Mouse (Mus musculus) forebrain, embryonic 12.5 days (tissue): Measurements from ENCODE around the gene Hexim2. TPM values are rescaled to one million over a fixed set of nuclear protein-coding genes. Genes with fewer than 3 reads are reported as not detected.
A peak's percentile ranks its signal among the peaks of the same experiment; 100 is the strongest.

ENCODE experiments used
- ATAC-seq: fragments of 200-750 bp; cut with Nextera tagmentation; 2 replicates; pipeline ENCODE4 v1.8.0; 2017; ENCODE audit warnings: moderate TSS enrichment; ENCODE audit not compliant: low FRiP score
- H3K27ac ChIP-seq: fragments of 300-500 bp; sonication (generic); 2 replicates; pipeline ENCODE4 v1.5.1; 2016; ENCODE audit warnings: mild to moderate bottlenecking
- H3K27me3 ChIP-seq: fragments of 300-500 bp; sonication (generic); 2 replicates; pipeline ENCODE4 v1.6.1; 2016; ENCODE audit warnings: mild to moderate bottlenecking
- H3K36me3 ChIP-seq: fragments of 300-500 bp; sonication (generic); replicated peaks from 2 replicates; pipeline ENCODE4 v1.6.1; 2016; ENCODE audit warnings: mild to moderate bottlenecking
- H3K4me1 ChIP-seq: fragments of 300-500 bp; sonication (generic); 2 replicates; pipeline ENCODE4 v1.6.1; 2016
- H3K4me2 ChIP-seq: fragments of 300-500 bp; sonication (generic); 2 replicates; pipeline ENCODE4 v1.6.1; 2016; ENCODE audit warnings: mild to moderate bottlenecking, moderate library complexity
- H3K4me3 ChIP-seq: fragments of 300-500 bp; sonication (generic); replicated peaks from 2 replicates; pipeline ENCODE4 v1.5.1; 2016; ENCODE audit warnings: mild to moderate bottlenecking
- H3K9ac ChIP-seq: fragments of 300-500 bp; sonication (generic); 2 replicates; pipeline ENCODE4 v1.6.1; 2016; ENCODE audit warnings: mild to moderate bottlenecking
- H3K9me3 ChIP-seq: fragments of 300-500 bp; sonication (generic); 2 replicates; pipeline ENCODE4 v1.6.1; 2016
- WGBS: fragments of 180-500 bp; shearing (Covaris S2); methylation state at CpG from one replicate; pipeline ENCODE4 v1.1.7; 2016; 5-methylcytosine and 5-hydroxymethylcytosine counted together
- polyA plus RNA-seq: library from polyadenylated mRNA; unstranded; fragments of >200 nt; fragmentation: Nextera tagmentation; extraction: Ambion mirVana; gene quantifications from 2 replicates; pipeline ENCODE4 v1.2.1, GENCODE M21; 2016

The Hexim2 gene
- polyA plus RNA-seq, 1 experiment from 2014 or later, result 11.8 TPM

- ATAC-seq, result no peak
- no peak overlapping the region for H3K4me3 ChIP-seq
- WGBS, result 77% methylated on average over 3 of the region's 3 CpGs
- H3K27me3 ChIP-seq, result no peaks in the 10 kb centered on the region
- no peaks in the 10 kb centered on the region for H3K9me3 ChIP-seq
- peaks cover 23% of the 10 kb centered on the region for H3K4me1 ChIP-seq
- peaks cover 5% of the 10 kb centered on the region for H3K36me3 ChIP-seq
- H3K4me2 ChIP-seq, result peak overlapping the region; percentile 55; the same call in 1 of the 2 replicates
- H3K27ac ChIP-seq, result no peak overlapping the region
- H3K9ac ChIP-seq, result no peak overlapping the region
These were observed 2.0 kb downstream of the Hexim2 start for GRCm38 (mm10) chr11:103134221-103134620.

DNA sequence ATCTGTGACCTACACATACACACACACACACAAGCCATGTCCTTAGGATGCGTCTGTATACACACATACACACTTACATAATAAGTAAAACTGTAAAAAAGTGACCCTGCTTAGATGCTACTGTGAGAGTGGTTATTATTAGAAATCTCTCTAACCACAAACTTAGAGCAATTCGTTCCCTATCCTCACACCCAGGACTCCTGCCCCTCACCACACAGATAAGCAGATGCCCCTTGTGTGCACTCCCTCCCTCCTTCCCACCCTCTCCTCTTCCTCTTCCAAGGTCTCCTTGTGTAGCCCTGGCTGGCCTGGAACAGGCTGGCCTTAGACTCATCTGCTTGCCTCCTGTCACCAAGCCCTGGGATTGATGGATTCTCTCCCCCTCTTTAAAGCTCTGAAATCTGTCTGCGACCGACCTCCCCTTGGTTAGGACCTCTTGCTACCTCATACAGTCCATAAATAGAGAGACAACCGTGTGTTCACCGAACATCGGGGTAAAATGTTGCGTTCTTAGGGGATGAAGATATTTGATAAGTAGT is 3.9 kb downstream of the Hexim2 start:
- Histone ChIP-seq H3K36me3 (peaks cover 11% of the 10 kb centered on the region), H3K9me3 (no peaks in the 10 kb centered on the region), H3K27me3 (no peaks in the 10 kb centered on the region), H3K27ac (0 out of 2 replicates have a peak overlapping the region, but pooled peaks have one; percentile 13), H3K4me2 (no peak overlapping the region), H3K9ac (no peak overlapping the region), H3K4me1 (peaks cover 17% of the 10 kb centered on the region), H3K4me3 (no peak overlapping the region)
- WGBS, result 92% methylated on average over 8 of the region's 8 CpGs
- ATAC-seq, result no peak

GRCm38 (mm10) chr11:103139951-103140762 is 7.9 kb downstream of the Hexim2 start:
- Histone ChIP-seq H3K36me3 (peaks cover 11% of the 10 kb centered on the region), H3K4me2 (no peak overlapping the region), H3K9me3 (no peaks in the 10 kb centered on the region), H3K27me3 (no peaks in the 10 kb centered on the region), H3K4me3 (no peak overlapping the region), H3K4me1 (peaks cover 31% of the 10 kb centered on the region), H3K9ac (no peak overlapping the region), H3K27ac (no peak overlapping the region)
- ATAC-seq, result no peak
- WGBS, result 80% methylated on average over 14 of the region's 14 CpGs

- Histone ChIP-seq H3K9me3 (no peaks in the 10 kb centered on the region), H3K4me2 (no peak overlapping the region), H3K4me1 (peaks cover 31% of the 10 kb centered on the region), H3K4me3 (no peak overlapping the region), H3K27me3 (no peaks in the 10 kb centered on the region), H3K36me3 (peaks cover 11% of the 10 kb centered on the region), H3K9ac (no peak overlapping the region), H3K27ac (no peak overlapping the region)
- 60% methylated on average over 6 of the region's 6 CpGs for WGBS
- no peak for ATAC-seq
These were observed 8.5 kb downstream of the Hexim2 start for GRCm38 (mm10) chr11:103140763-103141100.

GRCm38 (mm10) chr11:103141101-103141943 is 9.1 kb downstream of the Hexim2 start:
- Histone ChIP-seq H3K4me3 (no peak overlapping the region), H3K27me3 (no peaks in the 10 kb centered on the region), H3K36me3 (peaks cover 11% of the 10 kb centered on the region), H3K4me1 (peaks cover 31% of the 10 kb centered on the region), H3K27ac (peak overlapping the region; percentile 72; the same call in 1 of the 2 replicates), H3K9me3 (no peaks in the 10 kb centered on the region), H3K9ac (peak overlapping the region; percentile 33; the same call in 1 of the 2 replicates), H3K4me2 (no peak overlapping the region)
- 40% methylated on average over 11 of the region's 11 CpGs for whole genome bisulfite sequencing
- no peak for ATAC-seq

GRCm38 (mm10) chr11:103141944-103142255 is 9.7 kb downstream of the Hexim2 start:
- peak overlapping the region; percentile 72; the same call in 1 of the 2 replicates for H3K27ac ChIP-seq
- H3K27me3 ChIP-seq, result no peaks in the 10 kb centered on the region
- no peak overlapping the region for H3K4me2 ChIP-seq
- no peak overlapping the region for H3K9ac ChIP-seq
- H3K4me1 ChIP-seq, result peaks cover 31% of the 10 kb centered on the region
- no peak overlapping the region for H3K4me3 ChIP-seq
- 44% methylated on average over 1 of the region's 1 CpGs for WGBS
- ATAC-seq, result no peak
- H3K9me3 ChIP-seq, result no peaks in the 10 kb centered on the region
- H3K36me3 ChIP-seq, result peaks cover 11% of the 10 kb centered on the region

DNA sequence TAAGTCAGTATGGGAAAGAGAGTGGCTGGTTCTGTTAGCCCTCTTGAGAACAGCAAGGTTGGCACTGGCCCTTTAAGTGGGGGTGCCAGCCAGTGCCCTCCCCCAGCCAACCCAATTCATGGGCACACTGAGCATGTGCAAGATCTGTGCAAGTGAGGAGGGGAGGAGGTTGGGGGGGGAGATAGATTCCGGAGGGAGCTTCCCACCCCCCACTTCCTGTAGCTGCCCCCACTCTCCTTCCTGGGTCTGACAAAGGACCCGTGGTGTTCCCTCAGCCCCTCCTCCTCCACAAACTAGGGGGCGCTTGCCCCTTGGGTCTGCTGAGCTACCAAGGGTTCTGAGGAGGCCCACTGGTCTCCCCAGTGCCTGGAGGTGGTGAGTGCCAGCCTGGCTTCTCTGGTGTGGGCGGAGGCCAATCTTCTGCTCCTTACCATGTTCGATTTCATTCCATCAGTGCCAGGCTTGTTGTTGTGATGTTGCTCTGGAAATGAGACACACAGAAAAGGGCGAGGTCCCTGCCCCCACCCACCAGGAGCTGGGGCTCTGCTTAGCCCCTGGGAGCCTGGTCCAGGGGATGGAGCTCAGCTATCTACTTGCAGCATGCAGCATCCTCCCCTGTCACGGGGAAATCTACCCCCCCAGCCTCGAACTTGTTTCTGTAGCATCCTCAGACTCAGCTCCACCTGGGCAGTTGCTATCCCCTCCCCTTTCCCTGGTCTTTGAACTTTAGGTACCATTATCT is 10.4 kb downstream of the Hexim2 start:
- H3K4me2 ChIP-seq, result peak overlapping the region; percentile 39
- WGBS, result 35% methylated on average over 8 of the region's 8 CpGs
- peaks cover 31% of the 10 kb centered on the region for H3K4me1 ChIP-seq
- 0 out of 2 replicates have a peak overlapping the region, but pooled peaks have one; percentile 9 for H3K4me3 ChIP-seq
- peak; percentile 80 for ATAC-seq
- peak overlapping the region; percentile 72 for H3K27ac ChIP-seq
- H3K9ac ChIP-seq, result peak overlapping the region; percentile 30; the same call in 1 of the 2 replicates
- no peaks in the 10 kb centered on the region for H3K9me3 ChIP-seq
- no peaks in the 10 kb centered on the region for H3K27me3 ChIP-seq
- peaks cover 11% of the 10 kb centered on the region for H3K36me3 ChIP-seq

DNA sequence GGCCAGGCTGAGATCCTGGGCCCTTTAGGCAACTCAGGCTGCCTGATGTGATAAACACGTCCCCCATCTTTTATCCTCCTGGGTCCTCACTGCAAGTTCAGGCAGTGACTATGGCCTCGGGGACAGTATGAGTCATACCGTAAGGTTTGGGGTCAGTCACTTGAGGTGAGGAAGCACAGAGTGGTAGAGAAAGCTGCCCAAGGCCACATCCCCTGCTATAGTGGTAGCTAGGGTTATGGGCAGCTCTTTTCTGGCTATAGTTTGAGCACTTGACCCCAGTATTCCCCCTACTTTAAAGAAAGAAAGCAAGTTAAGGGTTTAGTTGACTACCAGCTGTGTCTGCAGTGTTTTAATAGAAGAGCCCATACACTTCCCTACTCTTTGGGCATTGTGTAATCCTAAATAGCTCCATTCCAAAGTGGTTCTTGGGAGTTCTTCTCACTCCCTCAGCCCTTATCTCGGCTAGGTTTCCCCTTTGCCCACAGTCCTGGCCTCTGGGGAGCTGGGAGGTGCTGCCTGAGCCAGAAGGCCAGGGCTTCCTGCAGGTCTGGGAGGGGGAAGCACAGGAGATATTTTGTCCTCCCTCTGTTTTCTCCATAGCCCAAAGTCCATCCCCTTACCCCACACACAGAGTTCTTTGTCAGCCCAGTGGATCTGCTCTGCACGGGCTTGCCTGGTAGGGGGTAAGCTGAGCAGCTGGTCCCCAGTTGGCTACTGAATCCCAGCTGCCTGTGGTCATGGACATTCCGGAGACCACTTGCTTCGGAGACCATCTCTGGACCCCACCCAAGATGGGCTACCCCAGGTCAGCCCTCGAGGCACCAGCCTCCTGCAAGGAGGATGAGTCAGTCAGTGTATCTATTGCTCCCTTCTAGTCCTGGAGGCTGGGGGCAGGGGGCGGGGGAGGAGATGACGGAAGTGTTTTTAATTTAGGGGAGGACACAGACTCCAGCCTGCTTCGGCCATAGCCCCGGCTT is 12.4 kb downstream of the Hexim2 start:
- Histone ChIP-seq H3K9ac (no peak overlapping the region), H3K4me2 (no peak overlapping the region), H3K36me3 (peaks cover 2% of the 10 kb centered on the region; the same call in 1 of the 2 replicates), H3K27me3 (no peaks in the 10 kb centered on the region), H3K27ac (no peak overlapping the region), H3K4me1 (peaks cover 31% of the 10 kb centered on the region), H3K4me3 (no peak overlapping the region), H3K9me3 (no peaks in the 10 kb centered on the region)
- 47% methylated on average over 12 of the region's 12 CpGs for WGBS
- ATAC-seq, result no peak

- Histone ChIP-seq H3K9ac (no peak overlapping the region), H3K27ac (no peak overlapping the region), H3K4me3 (no peak overlapping the region), H3K9me3 (no peaks in the 10 kb centered on the region), H3K4me2 (no peak overlapping the region), H3K4me1 (peaks cover 25% of the 10 kb centered on the region), H3K27me3 (no peaks in the 10 kb centered on the region), H3K36me3 (no peaks in the 10 kb centered on the region)
- WGBS, result 89% methylated on average over 4 of the region's 4 CpGs
- ATAC-seq, result no peak
These were observed 14.2 kb downstream of the Hexim2 start for GRCm38 (mm10) chr11:103146386-103146785.

DNA sequence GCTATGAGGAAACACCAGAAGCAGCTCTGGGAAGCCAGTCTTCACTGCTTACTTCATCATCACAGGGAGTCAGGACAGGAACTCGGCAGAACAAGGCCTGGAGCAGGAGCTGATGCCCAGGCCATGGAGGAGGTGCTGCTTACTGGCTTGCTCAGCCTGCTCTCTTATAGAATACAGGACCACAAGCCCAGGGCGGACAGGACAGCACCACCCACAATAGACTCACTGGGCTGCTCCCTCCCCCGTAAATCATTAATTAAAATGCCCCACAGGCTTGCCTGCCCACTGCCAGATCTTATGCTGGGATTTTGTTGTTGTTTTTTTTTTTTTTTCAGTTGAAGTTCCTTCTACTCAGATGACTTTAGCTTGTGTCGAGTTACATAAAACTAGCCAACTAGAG is 15.5 kb downstream of the Hexim2 start:
- H3K36me3 ChIP-seq, result no peaks in the 10 kb centered on the region
- 70% methylated on average over 4 of the region's 4 CpGs for WGBS
- no peak overlapping the region for H3K9ac ChIP-seq
- H3K27me3 ChIP-seq, result no peaks in the 10 kb centered on the region
- H3K9me3 ChIP-seq, result no peaks in the 10 kb centered on the region
- H3K27ac ChIP-seq, result no peak overlapping the region
- H3K4me3 ChIP-seq, result no peak overlapping the region
- no peak for ATAC-seq
- H3K4me2 ChIP-seq, result no peak overlapping the region
- H3K4me1 ChIP-seq, result peaks cover 12% of the 10 kb centered on the region

DNA sequence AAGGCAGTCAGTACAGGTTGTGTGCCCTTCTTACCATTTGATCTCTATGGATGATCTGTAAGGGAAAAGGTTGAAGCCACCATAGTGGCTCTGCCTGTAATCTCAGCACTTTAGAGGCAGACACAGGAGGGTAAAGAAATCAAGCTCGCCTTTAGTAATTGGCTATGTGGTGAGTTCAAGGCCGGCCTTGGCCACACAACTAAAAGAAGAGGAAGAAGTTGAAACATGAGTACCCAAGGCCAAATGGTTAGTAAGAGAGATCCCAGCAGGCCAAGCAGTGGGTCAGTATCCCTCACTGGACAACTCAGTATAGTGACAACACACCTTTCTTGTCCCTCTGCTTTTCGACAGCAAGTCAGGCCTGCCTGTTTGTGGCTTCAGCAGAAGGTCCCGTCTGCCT is 17.5 kb downstream of the Hexim2 start:
- Histone ChIP-seq H3K27ac (no peak overlapping the region), H3K9me3 (no peaks in the 10 kb centered on the region), H3K4me3 (no peak overlapping the region), H3K9ac (no peak overlapping the region), H3K27me3 (no peaks in the 10 kb centered on the region), H3K36me3 (no peaks in the 10 kb centered on the region), H3K4me2 (no peak overlapping the region), H3K4me1 (peaks cover 3% of the 10 kb centered on the region; the same call in 1 of the 2 replicates)
- no peak for ATAC-seq
- 92% methylated on average over 4 of the region's 4 CpGs for WGBS
